Comparison of ENCODE assay signal across 30 mouse cellular contexts in genomic region chr1:23480776-23481320, GRCm38 (mm10).
DNase-seq lines count a peak whose midpoint lies in the region; ATAC-seq and TF ChIP-seq lines count a peak whose summit lies in the region.
"Had no signal": no experiment of that assay in that cellular context is flagged by ENCODE, and none has a peak within 500 bp of the region (broad histone marks: within the 10 kb centered on the region; RNA-seq: fewer than 3 reads in every experiment).

No protein-coding gene starts in this region.

- no peaks in the 10 kb centered on the region for H3K4me1 ChIP-seq in limb, embryonic 13.5 days
- H3K4me1 ChIP-seq in limb, embryonic 10.5 days = no peaks in the 10 kb centered on the region
- 0 out of 2 replicates have a peak, but pooled peaks cover 3% of the 10 kb centered on the region for H3K4me1 ChIP-seq in lung, embryonic 16.5 days (replicated peaks; ENCODE audit: control insufficient read depth, insufficient read depth, low read length)
- H3K4me1 ChIP-seq in lung, adult 2 months (ENCODE audit: control insufficient read depth, insufficient read depth, low read length) = no peaks in the 10 kb centered on the region; the same call in 1 of the 2 replicates
- H3K4me1 ChIP-seq: embryonic facial prominence, embryonic 12.5 days; heart, embryonic 12.5 days; heart, embryonic 15.5 days; hindbrain, embryonic 10.5 days; hindbrain, embryonic 13.5 days had no signal

- ATAC-seq in limb, embryonic 13.5 days (ENCODE audit: low FRiP score, low read depth) = peak; percentile 71
- peak; percentile 47; the same call in 1 of the 2 replicates for ATAC-seq in lung, embryonic 16.5 days (ENCODE audit: low read depth)
- ATAC-seq: forebrain, embryonic 14.5 days; forebrain, postnatal 0 days; hindbrain, embryonic 16.5 days; Patski had no signal

- no peaks in the 10 kb centered on the region for H3K27me3 ChIP-seq in limb, embryonic 13.5 days
- no peaks in the 10 kb centered on the region for H3K27me3 ChIP-seq in limb, embryonic 10.5 days (ENCODE audit: low read depth, poor library complexity, severe bottlenecking)
- H3K27me3 ChIP-seq in lung, embryonic 16.5 days (ENCODE audit: control insufficient read depth, insufficient read depth, low read depth, low read length) = no peaks in the 10 kb centered on the region
- H3K27me3 ChIP-seq: CH12.LX; embryonic facial prominence, embryonic 12.5 days; heart, embryonic 12.5 days; heart, embryonic 15.5 days; hindbrain, embryonic 13.5 days had no signal

- no peak for TF ChIP-seq CTCF in lung, adult 2 months (IDR thresholded peaks at IDR 0.05; ENCODE audit: insufficient read depth, low read length)

- no peak overlapping the region for H3K27ac ChIP-seq in limb, embryonic 13.5 days
- H3K27ac ChIP-seq in limb, embryonic 10.5 days = no peak overlapping the region
- H3K27ac ChIP-seq in lung, embryonic 16.5 days (ENCODE audit: low read length) = no peak overlapping the region
- H3K27ac ChIP-seq: embryonic facial prominence, embryonic 12.5 days; gastrocnemius, adult 2 months; heart, embryonic 15.5 days; hindbrain, embryonic 10.5 days; hindbrain, embryonic 13.5 days had no signal

- H3K9me3 ChIP-seq in limb, embryonic 13.5 days = no peaks in the 10 kb centered on the region
- no peaks in the 10 kb centered on the region for H3K9me3 ChIP-seq in limb, embryonic 10.5 days (replicated peaks)
- H3K9me3 ChIP-seq in lung, embryonic 16.5 days (ENCODE audit: control insufficient read depth, low read length) = no peaks in the 10 kb centered on the region
- H3K9me3 ChIP-seq: embryonic facial prominence, embryonic 12.5 days; G1E; heart, embryonic 12.5 days; heart, embryonic 15.5 days; hindbrain, embryonic 10.5 days; hindbrain, embryonic 13.5 days had no signal

- no peak overlapping the region for H3K9ac ChIP-seq in limb, embryonic 13.5 days
- no peak overlapping the region for H3K9ac ChIP-seq in lung, embryonic 16.5 days (ENCODE audit: low read length)
- H3K9ac ChIP-seq: embryonic facial prominence, embryonic 12.5 days; forebrain, postnatal 0 days; heart, embryonic 12.5 days; heart, embryonic 15.5 days; hindbrain, embryonic 13.5 days had no signal

- no peak overlapping the region for H3K4me2 ChIP-seq in limb, embryonic 13.5 days (replicated peaks)
- no peak overlapping the region for H3K4me2 ChIP-seq in lung, embryonic 16.5 days (ENCODE audit: low read depth, low read length)
- H3K4me2 ChIP-seq: embryonic facial prominence, embryonic 12.5 days; heart, embryonic 12.5 days; heart, embryonic 15.5 days; hindbrain, embryonic 13.5 days had no signal

- no peaks in the 10 kb centered on the region for H3K36me3 ChIP-seq in limb, embryonic 13.5 days
- no peaks in the 10 kb centered on the region for H3K36me3 ChIP-seq in limb, embryonic 10.5 days
- no peaks in the 10 kb centered on the region for H3K36me3 ChIP-seq in lung, embryonic 16.5 days (ENCODE audit: control insufficient read depth, insufficient read depth, low read length)
- H3K36me3 ChIP-seq: embryonic facial prominence, embryonic 12.5 days; G1E; heart, embryonic 12.5 days; heart, embryonic 15.5 days; hindbrain, embryonic 10.5 days; hindbrain, embryonic 13.5 days had no signal

- WGBS in limb, embryonic 13.5 days = 52% methylated on average over 5 of the region's 5 CpGs
- 89% methylated on average over 5 of the region's 5 CpGs for WGBS in limb, embryonic 10.5 days
- 36% methylated on average over 5 of the region's 5 CpGs for WGBS in lung, embryonic 16.5 days
- 35% methylated on average over 5 of the region's 5 CpGs for WGBS in lung, adult 2 months
- WGBS in large intestine, adult 2 months = 25% methylated on average over 5 of the region's 5 CpGs

- no peak for DNase-seq in limb, embryonic 10.5 days (ENCODE audit: low spot score)
- no peak for DNase-seq in lung, adult 2 months
- DNase-seq in fat pad, adult 2 months (ENCODE audit: extremely low read depth, low read depth, low spot score) = peak; percentile 83
- DNase-seq in large intestine, adult 2 months (ENCODE audit: low read depth, low spot score) = peak; percentile 19
- DNase-seq in right cerebral cortex, postnatal 4 days = no peak
- DNase-seq in spleen, postnatal 36 days (ENCODE audit: low spot score in 2 of 2) = no peak
- DNase-seq: adrenal gland, postnatal 10 days; adrenal gland, postnatal 36 days; B cell, adult 2 months; cerebellum, adult 18-20 months; cerebellum, adult 9-10 months; cerebellum, postnatal 14 days; forebrain, postnatal 0 days; gastrocnemius, adult 2 months; gastrocnemius, postnatal 14 days; heart, adult 18-20 months; heart, postnatal 10 days; heart, postnatal 36 days had no signal

- H3K4me3 ChIP-seq in limb, embryonic 13.5 days = no peak overlapping the region
- no peak overlapping the region for H3K4me3 ChIP-seq in limb, embryonic 10.5 days
- no peak overlapping the region for H3K4me3 ChIP-seq in lung, embryonic 16.5 days (ENCODE audit: low read length)
- H3K4me3 ChIP-seq in lung, adult 2 months (replicated peaks; ENCODE audit: extremely low read depth, low read depth, low read length) = no peak overlapping the region
- H3K4me3 ChIP-seq: embryonic facial prominence, embryonic 12.5 days; gastrocnemius, adult 2 months; heart, embryonic 12.5 days; heart, embryonic 15.5 days; hindbrain, embryonic 10.5 days; hindbrain, embryonic 13.5 days had no signal

- no peak for TF ChIP-seq POLR2A in lung, adult 2 months (IDR thresholded peaks at IDR 0.05; ENCODE audit: borderline replicate concordance, extremely low read depth, low read depth, low read length)

Comparison
In these comparisons a context has a peak if more than half of its experiments do, and no peak if none do; other contexts are left out.
1. DNase-seq: peak in fat pad, adult 2 months (single experiment) and large intestine, adult 2 months (single experiment); none in limb, embryonic 10.5 days (single experiment), lung, adult 2 months (single experiment), right cerebral cortex, postnatal 4 days (single experiment) and spleen, postnatal 36 days (0 of 2).